Mouse (Mus musculus): ENCODE measurements around the gene Rcn3. TPM values are rescaled to one million over a fixed set of nuclear protein-coding genes. Genes with fewer than 3 reads are reported as not detected.
A peak's percentile ranks its signal among the peaks of the same experiment; 100 is the strongest.

Rcn3 gene
- total and polyA plus RNA-seq, 3 experiments: 24.6 to 64.5 (median 27.9) TPM

DNA sequence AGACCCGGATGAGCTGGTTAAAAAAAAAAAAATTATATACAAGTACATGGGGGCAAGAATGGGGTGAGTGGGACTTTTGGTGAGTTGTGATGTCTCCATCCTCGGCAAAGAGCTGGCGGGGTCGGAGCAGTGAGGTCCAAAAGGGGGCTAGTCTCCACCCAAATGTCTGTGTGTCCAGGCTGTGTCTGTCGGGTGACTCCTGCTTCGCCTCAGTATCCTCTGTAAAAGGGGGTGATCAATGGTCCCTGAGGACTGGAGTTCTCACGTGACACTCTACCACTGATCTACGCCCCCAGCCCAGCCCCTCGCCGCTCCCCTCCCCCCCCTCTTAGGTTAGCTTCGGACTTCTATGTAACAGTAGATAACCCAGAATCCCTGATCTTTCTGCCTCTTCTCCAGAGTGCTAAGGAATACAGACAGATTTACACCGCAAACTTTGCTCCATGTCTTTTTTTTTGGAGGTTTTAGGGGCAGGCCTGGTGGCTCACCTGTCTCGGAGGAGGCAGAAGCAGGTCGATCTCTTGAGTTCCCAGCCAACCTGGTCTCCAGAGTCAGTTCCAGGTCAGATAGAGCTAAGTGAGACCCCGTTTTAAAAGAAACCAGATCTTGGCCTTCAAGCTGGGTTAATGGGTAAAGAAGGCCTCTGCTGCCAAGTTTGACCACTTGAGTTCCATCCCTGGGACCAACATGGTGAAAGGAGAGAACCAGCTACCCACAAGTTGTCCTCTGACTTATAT lies 37.9 kb upstream of the Rcn3 start:
- peaks cover 7% of the 10 kb centered on the region for H3K36me3 ChIP-seq (ENCODE audit: control insufficient read depth, insufficient read depth, low read length)

GRCm38 (mm10) chr7:45129318-45129717 lies 37.3 kb upstream of the Rcn3 start:
- DNase-seq: no peak
- peak overlapping the region; percentile 68 for H3K9ac ChIP-seq (ENCODE audit: low read depth, low read length)
- no peaks in the 10 kb centered on the region; the same call in 1 of the 2 replicates for H3K79me2 ChIP-seq (replicated peaks; ENCODE audit: control insufficient read depth, insufficient read depth, low read length)
- H3K27ac ChIP-seq: peak overlapping the region; percentile 83
- intact Hi-C loops (cut with DNase I): loop anchor here (1.0 kb wide), 1 partner anchor 25 kb away; the partner anchor contains the start of genes Aldh16a1 and Pih1d1
- WGBS: 3% methylated on average over 17 of the region's 17 CpGs
- H3K4me1 ChIP-seq (ENCODE audit: control insufficient read depth, insufficient read depth, low read length): peaks cover 3% of the 10 kb centered on the region; the same call in 1 of the 2 replicates
- no peaks in the 10 kb centered on the region for H3K27me3 ChIP-seq (ENCODE audit: control insufficient read depth, insufficient read depth, low read length)
- TF ChIP-seq POLR2A (IDR thresholded peaks at IDR 0.05; ENCODE audit: insufficient read depth, low read depth, low read length) (no peak), EP300 (IDR thresholded peaks at IDR 0.05; ENCODE audit: insufficient read depth, low read depth, low read length) (no peak), CTCF (IDR thresholded peaks at IDR 0.05) (no peak)
- peaks cover 7% of the 10 kb centered on the region for H3K36me3 ChIP-seq (ENCODE audit: control insufficient read depth, insufficient read depth, low read length)
- peak overlapping the region; percentile 68 for H3K4me3 ChIP-seq

More for the DNA sequence above, 37.9 kb upstream of the Rcn3 start:
- no peaks in the 10 kb centered on the region; the same call in 1 of the 2 replicates for H3K79me2 ChIP-seq (replicated peaks; ENCODE audit: control insufficient read depth, insufficient read depth, low read length)
- no peaks in the 10 kb centered on the region for H3K27me3 ChIP-seq (ENCODE audit: control insufficient read depth, insufficient read depth, low read length)
- intact Hi-C loops (cut with DNase I): loop anchor here (1.0 kb wide), 1 partner anchor 24 kb away; the partner anchor contains the start of genes Aldh16a1 and Pih1d1
- no peak for TF ChIP-seq CTCF (IDR thresholded peaks at IDR 0.05)
- TF ChIP-seq EP300 (IDR thresholded peaks at IDR 0.05; ENCODE audit: insufficient read depth, low read depth, low read length): no peak
- no peak for TF ChIP-seq POLR2A (IDR thresholded peaks at IDR 0.05; ENCODE audit: insufficient read depth, low read depth, low read length)
- no peak for DNase-seq
- 72% methylated on average over 15 of the region's 15 CpGs for WGBS
- H3K9ac ChIP-seq (ENCODE audit: low read depth, low read length): no peak overlapping the region
- no peak overlapping the region for H3K27ac ChIP-seq
- H3K4me3 ChIP-seq: no peak overlapping the region
- H3K4me1 ChIP-seq (ENCODE audit: control insufficient read depth, insufficient read depth, low read length): peaks cover 4% of the 10 kb centered on the region; the same call in 1 of the 2 replicates

- intact Hi-C loops (cut with DNase I): loop anchor here (1.0 kb wide), 1 partner anchor 26 kb away; the partner anchor contains the start of genes Aldh16a1 and Pih1d1
- DNase-seq: peak; percentile 98 to 99
- Histone ChIP-seq H3K36me3 (ENCODE audit: control insufficient read depth, insufficient read depth, low read length) (peaks cover 7% of the 10 kb centered on the region), H3K9ac (ENCODE audit: low read depth, low read length) (peak within 1 kb of the TSS; percentile 95), H3K27me3 (ENCODE audit: control insufficient read depth, insufficient read depth, low read length) (no peaks in the 10 kb centered on the region), H3K79me2 (replicated peaks; ENCODE audit: control insufficient read depth, insufficient read depth, low read length) (no peaks in the 10 kb centered on the region; the same call in 1 of the 2 replicates), H3K4me1 (ENCODE audit: control insufficient read depth, insufficient read depth, low read length) (peaks cover 3% of the 10 kb centered on the region; the same call in 1 of the 2 replicates), H3K27ac (peak within 1 kb of the TSS; percentile 97), H3K4me3 (peak within 1 kb of the TSS; percentile 92)
- TF ChIP-seq CTCF (IDR thresholded peaks at IDR 0.05): peak; percentile 91
- TF ChIP-seq EP300 (IDR thresholded peaks at IDR 0.05; ENCODE audit: insufficient read depth, low read depth, low read length): peak; percentile 80
- peak; percentile 95 for TF ChIP-seq POLR2A (IDR thresholded peaks at IDR 0.05; ENCODE audit: insufficient read depth, low read depth, low read length)
- under 1% methylated on average over 48 of the region's 48 CpGs for WGBS
Observed at GRCm38 (mm10) chr7:45128624-45129246, 36.7 kb upstream of the Rcn3 start, which contains the start of gene Rpl13a. Gene Rpl13a, minus strand, starts transcription at chr7:45128761.

DNA sequence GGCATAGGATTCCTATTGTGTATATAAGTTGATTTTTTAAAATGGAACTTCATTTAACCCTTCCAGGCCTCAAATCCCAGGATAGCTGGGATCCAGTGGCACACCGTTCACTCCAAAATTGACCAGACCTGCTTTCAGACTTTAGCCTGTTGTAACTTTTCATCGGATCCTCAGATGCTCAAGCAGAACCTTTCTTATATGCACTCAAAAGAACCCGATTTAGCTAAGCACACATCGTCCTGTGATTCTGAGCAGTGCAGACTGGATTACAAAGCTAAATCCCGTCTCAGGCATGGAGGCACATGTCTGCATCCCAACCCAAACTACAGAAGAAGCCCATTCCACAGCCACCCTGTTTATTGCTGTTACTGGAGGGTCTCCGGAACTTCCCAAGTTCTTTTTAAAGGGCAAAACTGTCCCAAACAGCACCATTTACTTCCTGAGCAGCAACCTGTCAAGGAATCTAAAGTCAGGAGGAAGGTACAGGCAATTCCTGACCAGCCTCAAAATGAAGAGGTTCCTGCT lies 35.7 kb upstream of the Rcn3 start:
- Histone ChIP-seq H3K4me1 (ENCODE audit: control insufficient read depth, insufficient read depth, low read length) (peaks cover 5% of the 10 kb centered on the region), H3K4me3 (peak overlapping the region; percentile 92), H3K27me3 (ENCODE audit: control insufficient read depth, insufficient read depth, low read length) (no peaks in the 10 kb centered on the region), H3K36me3 (ENCODE audit: control insufficient read depth, insufficient read depth, low read length) (peaks cover 10% of the 10 kb centered on the region), H3K9ac (ENCODE audit: low read depth, low read length) (peak overlapping the region; percentile 95), H3K79me2 (replicated peaks; ENCODE audit: control insufficient read depth, insufficient read depth, low read length) (no peaks in the 10 kb centered on the region; the same call in 1 of the 2 replicates), H3K27ac (peak overlapping the region; percentile 97)
- intact Hi-C loops (cut with DNase I): no loop called here
- no peak for DNase-seq
- TF ChIP-seq EP300 (IDR thresholded peaks at IDR 0.05; ENCODE audit: insufficient read depth, low read depth, low read length) (no peak), POLR2A (IDR thresholded peaks at IDR 0.05; ENCODE audit: insufficient read depth, low read depth, low read length) (no peak), CTCF (IDR thresholded peaks at IDR 0.05) (no peak)
- WGBS: under 1% methylated on average over 6 of the region's 6 CpGs

- no peaks in the 10 kb centered on the region; the same call in 1 of the 2 replicates for H3K79me2 ChIP-seq (replicated peaks; ENCODE audit: control insufficient read depth, insufficient read depth, low read length)
- H3K4me1 ChIP-seq (ENCODE audit: control insufficient read depth, insufficient read depth, low read length): peaks cover 9% of the 10 kb centered on the region
- peaks cover 15% of the 10 kb centered on the region for H3K36me3 ChIP-seq (ENCODE audit: control insufficient read depth, insufficient read depth, low read length)
- DNase-seq: no peak
- H3K27me3 ChIP-seq (ENCODE audit: control insufficient read depth, insufficient read depth, low read length): no peaks in the 10 kb centered on the region
- H3K4me3 ChIP-seq: peak overlapping the region; percentile 92
- 25% methylated on average over 21 of the region's 21 CpGs for WGBS
- TF ChIP-seq CTCF (IDR thresholded peaks at IDR 0.05) (peak; percentile 34), POLR2A (IDR thresholded peaks at IDR 0.05; ENCODE audit: insufficient read depth, low read depth, low read length) (no peak)
- peak overlapping the region; percentile 97; the same call in 1 of the 2 replicates for H3K27ac ChIP-seq
- H3K9ac ChIP-seq (ENCODE audit: low read depth, low read length): peak overlapping the region; percentile 95; the same call in 1 of the 2 replicates
- intact Hi-C loops (cut with DNase I): no loop called here
Observed at GRCm38 (mm10) chr7:45126844-45127699, 35.1 kb upstream of the Rcn3 start.

Data from heart, adult 2 months (tissue).